28 mouse cellular contexts compared by ENCODE assay signal in the genomic region with DNA sequence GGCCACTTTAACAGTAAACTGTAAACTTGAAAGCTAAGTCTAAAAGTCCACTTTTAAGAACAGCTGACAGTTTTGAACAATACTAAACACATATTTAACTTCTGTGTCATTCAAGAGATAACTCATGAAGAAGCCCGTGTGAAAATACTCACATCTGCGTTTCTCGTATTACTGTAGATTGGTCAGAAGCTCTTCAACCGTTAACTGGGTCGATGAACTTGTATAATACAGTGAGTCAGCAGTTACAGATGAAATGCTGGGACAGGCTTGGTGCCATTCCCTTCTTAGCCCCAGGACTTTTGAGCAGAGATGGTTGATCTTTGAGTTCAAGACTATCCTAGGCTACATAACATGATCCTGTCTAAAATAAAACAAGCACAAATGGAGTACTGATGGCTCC. TPM values are rescaled to one million over a fixed set of nuclear protein-coding genes. Genes with fewer than 3 reads are reported as not detected.
DNase-seq lines count a peak whose midpoint lies in the region; ATAC-seq and TF ChIP-seq lines count a peak whose summit lies in the region.
"Had no signal": no experiment of that assay in that cellular context is flagged by ENCODE, and none has a peak within 500 bp of the region (broad histone marks: within the 10 kb centered on the region; RNA-seq: fewer than 3 reads in every experiment).

No protein-coding gene starts in this region.

- WGBS in liver, adult 2 months, result 18% methylated on average over 5 of the region's 5 CpGs
- WGBS in liver, embryonic 11.5 days, result 84% methylated on average over 5 of the region's 5 CpGs

- no peak for TF ChIP-seq CTCF in liver, adult 2 months (IDR thresholded peaks at IDR 0.05; ENCODE audit: low read depth, low read length)

- peaks cover 3% of the 10 kb centered on the region for H3K4me1 ChIP-seq in liver, adult 2 months (ENCODE audit: control insufficient read depth, insufficient read depth, low read length)
- no peaks in the 10 kb centered on the region for H3K4me1 ChIP-seq in liver, embryonic 11.5 days (replicated peaks; ENCODE audit: control insufficient read depth, insufficient read depth, low read length)
- H3K4me1 ChIP-seq: embryonic facial prominence, embryonic 10.5 days; embryonic facial prominence, embryonic 13.5 days; forebrain, embryonic 12.5 days; forebrain, embryonic 15.5 days; heart, embryonic 12.5 days; heart, embryonic 15.5 days had no signal

- no peak overlapping the region for H3K27ac ChIP-seq in liver, adult 2 months (replicated peaks; ENCODE audit: insufficient read depth, low read depth, low read length)
- no peak overlapping the region for H3K27ac ChIP-seq in liver, embryonic 11.5 days (ENCODE audit: low read depth, low read length)
- H3K27ac ChIP-seq: embryonic facial prominence, embryonic 10.5 days; embryonic facial prominence, embryonic 13.5 days; forebrain, embryonic 12.5 days; forebrain, embryonic 15.5 days; heart, embryonic 15.5 days; hindbrain, embryonic 14.5 days; hindbrain, postnatal 0 days had no signal

- H3K9me3 ChIP-seq in liver, embryonic 11.5 days (ENCODE audit: control insufficient read depth, low read length), result no peaks in the 10 kb centered on the region
- H3K9me3 ChIP-seq: embryonic facial prominence, embryonic 10.5 days; embryonic facial prominence, embryonic 13.5 days; forebrain, embryonic 12.5 days; forebrain, embryonic 15.5 days; heart, embryonic 12.5 days; heart, embryonic 15.5 days had no signal

- H3K4me2 ChIP-seq in liver, embryonic 11.5 days, result no peak overlapping the region
- H3K4me2 ChIP-seq: embryonic facial prominence, embryonic 13.5 days; forebrain, embryonic 12.5 days; forebrain, embryonic 15.5 days; heart, embryonic 12.5 days; heart, embryonic 15.5 days; hindbrain, embryonic 14.5 days had no signal

- TF ChIP-seq POLR2A in liver, adult 2 months (IDR thresholded peaks at IDR 0.05; ENCODE audit: extremely low read depth, insufficient read depth, low read length), result no peak

- DNase-seq in heart, adult 11 months, result peak; percentile 84
- DNase-seq in heart, postnatal 36 days, result no peak
- DNase-seq in liver, adult 2 months (ENCODE audit: extremely low read depth, low read depth, low spot score), result peak; percentile 73
- DNase-seq in liver, embryonic 11.5 days (ENCODE audit: low spot score), result no peak
- peak; percentile 88 for DNase-seq in Muller cell, postnatal 12 days (ENCODE audit: inconsistent ontology term)
- DNase-seq in thymus, postnatal 25 days, result no peak
- DNase-seq: adrenal gland, adult 8-10 months; adrenal gland, postnatal 25 days; B cell, adult 2 months; cerebellum, adult 11-12 months; cerebellum, adult 8-10 months; cerebellum, postnatal 10 days; cerebellum, postnatal 36 days; embryo, embryonic 11 days; gastrocnemius, postnatal 10 days; heart, adult 18-20 months; heart, postnatal 10 days; heart, postnatal 4 days had no signal

- no peaks in the 10 kb centered on the region for H3K79me2 ChIP-seq in liver, adult 2 months (ENCODE audit: control insufficient read depth, insufficient read depth, low read length)

- no peak overlapping the region for H3K4me3 ChIP-seq in liver, adult 2 months (ENCODE audit: insufficient read depth, low read depth, low read length)
- no peak overlapping the region for H3K4me3 ChIP-seq in liver, embryonic 11.5 days (ENCODE audit: low read depth, low read length)
- H3K4me3 ChIP-seq: embryonic facial prominence, embryonic 10.5 days; embryonic facial prominence, embryonic 13.5 days; erythroblast, embryonic 14.5 days; forebrain, embryonic 12.5 days; forebrain, embryonic 15.5 days; heart, embryonic 12.5 days; heart, embryonic 15.5 days had no signal

- intact Hi-C loops in heart, postnatal 36 days (cut with DNase I), result no loop called here

- no peak overlapping the region for H3K9ac ChIP-seq in liver, adult 2 months (ENCODE audit: low read depth, low read length)
- H3K9ac ChIP-seq in liver, embryonic 11.5 days (ENCODE audit: low read depth, low read length), result no peak overlapping the region
- H3K9ac ChIP-seq: embryonic facial prominence, embryonic 13.5 days; forebrain, embryonic 12.5 days; forebrain, embryonic 15.5 days; heart, embryonic 12.5 days; heart, embryonic 15.5 days; hindbrain, embryonic 14.5 days had no signal

- peaks cover 36% of the 10 kb centered on the region for H3K36me3 ChIP-seq in liver, adult 2 months (ENCODE audit: control insufficient read depth, insufficient read depth, low read length)
- peaks cover 28% of the 10 kb centered on the region for H3K36me3 ChIP-seq in liver, embryonic 11.5 days (ENCODE audit: control insufficient read depth, insufficient read depth, low read length)

- no peak for ATAC-seq in liver, embryonic 11.5 days (replicated peaks; ENCODE audit: low FRiP score)
- ATAC-seq: activated CD4-positive, CD25-positive, alpha-beta regulatory T cell, adult 4 months; forebrain, embryonic 15.5 days; hindbrain, postnatal 0 days had no signal

- no peaks in the 10 kb centered on the region for H3K27me3 ChIP-seq in liver, adult 2 months (ENCODE audit: control insufficient read depth, insufficient read depth, low read length)
- no peaks in the 10 kb centered on the region for H3K27me3 ChIP-seq in liver, embryonic 11.5 days (replicated peaks; ENCODE audit: control insufficient read depth, insufficient read depth, low read length)
- H3K27me3 ChIP-seq: embryonic facial prominence, embryonic 13.5 days; forebrain, embryonic 12.5 days; forebrain, embryonic 15.5 days; heart, embryonic 12.5 days; heart, embryonic 15.5 days had no signal

RNA-seq across cellular contexts. Expression of a gene that starts 33.6 kb away (rescaled TPM):
- total RNA-seq in heart, postnatal 36 days (2021), result 10 to 100 TPM; 46.6 to 47.1 TPM
- total RNA-seq in liver, adult 2 months (2014; rRNA removed), result 17.1 and 18.9 TPM in 2 replicates
- 3.4 and 4.1 TPM in 2 replicates for polyA plus RNA-seq in liver, adult 2 months (2012; rRNA removed)
- polyA plus RNA-seq in liver, embryonic 11.5 days (2014; fragmentation: Nextera tagmentation; extraction: Ambion mirVana), result 35.0 and 40.1 TPM in 2 replicates

RNA-seq across cellular contexts. Expression of a gene that starts 33.7 kb away (rescaled TPM):
- 10 to 100 TPM; 46.8 to 54.5 TPM for total RNA-seq in heart, postnatal 36 days (2021)
- total RNA-seq in liver, adult 2 months (2014; rRNA removed), result 22.7 and 33.8 TPM in 2 replicates
- polyA plus RNA-seq in liver, adult 2 months (2012; rRNA removed), result 4.9 and 6.7 TPM in 2 replicates
- 105 and 110 TPM in 2 replicates for polyA plus RNA-seq in liver, embryonic 11.5 days (2014; fragmentation: Nextera tagmentation; extraction: Ambion mirVana)

Comparison
In these comparisons a context has a peak if more than half of its experiments do, and no peak if none do; other contexts are left out.
1. DNase-seq: peak in heart, adult 11 months (single experiment), liver, adult 2 months (single experiment) and Muller cell, postnatal 12 days (single experiment); none in heart, postnatal 36 days (0 of 2), liver, embryonic 11.5 days (single experiment) and thymus, postnatal 25 days (single experiment).